Mouse (Mus musculus): ENCODE measurements at regions not wholly inside any gene's neighbourhood (a gene's known extent, or its start where the extent isn't known, plus 50 kb on each side); places are given as distances from the start of the nearest gene placed in this dataset.
A peak's percentile ranks its signal among the peaks of the same experiment; 100 is the strongest.

GRCm38 (mm10) chr1:10880026-10880727, 533.7 kb upstream of the A830018L16Rik start:
- intact Hi-C loops (cut with DNase I) = no loop called here
- H3K4me3 ChIP-seq = no peak overlapping the region
- H3K27ac ChIP-seq = no peak overlapping the region
- no peak for TF ChIP-seq CTCF (IDR thresholded peaks at IDR 0.05)
- no peak for DNase-seq (ENCODE audit: extremely low spot score in 1 of 2, low spot score in 2 of 2)

- TF ChIP-seq CTCF (IDR thresholded peaks at IDR 0.05) = no peak
- intact Hi-C loops (cut with DNase I) = no loop called here
- no peak for DNase-seq (ENCODE audit: extremely low spot score in 1 of 2, low spot score in 2 of 2)
- no peak overlapping the region for H3K27ac ChIP-seq
- H3K4me3 ChIP-seq = no peak overlapping the region
Measured at GRCm38 (mm10) chr1:10898806-10899205, 515.1 kb upstream of the A830018L16Rik start.

DNA sequence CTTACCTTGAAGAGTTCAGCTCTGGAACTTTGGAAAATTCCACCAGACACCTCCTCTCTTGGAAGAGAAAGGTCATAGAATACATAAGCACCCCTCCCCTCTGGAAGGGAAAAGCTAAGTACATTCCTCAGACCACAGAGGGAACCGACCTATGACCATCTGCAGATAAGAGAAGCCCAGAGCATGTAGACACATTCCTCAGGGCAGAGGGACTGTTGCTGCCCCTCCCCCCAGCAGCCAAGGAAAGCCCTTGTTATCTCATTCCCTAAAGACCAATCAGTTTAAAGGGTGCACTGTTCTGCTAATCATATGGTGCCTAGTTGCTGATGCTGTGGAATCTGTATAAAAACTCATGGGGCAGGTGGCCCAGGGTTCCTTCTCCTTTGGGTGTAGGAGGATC, 511.2 kb upstream of the A830018L16Rik start:
- intact Hi-C loops (cut with DNase I) = no loop called here
- DNase-seq (ENCODE audit: extremely low spot score in 1 of 2, low spot score in 2 of 2) = no peak
- H3K4me3 ChIP-seq = no peak overlapping the region
- no peak for TF ChIP-seq CTCF (IDR thresholded peaks at IDR 0.05)
- H3K27ac ChIP-seq = no peak overlapping the region

- DNase-seq (ENCODE audit: extremely low spot score in 1 of 2, low spot score in 2 of 2) = no peak
- Histone ChIP-seq H3K4me3 (no peak overlapping the region), H3K27ac (no peak overlapping the region)
- TF ChIP-seq CTCF (IDR thresholded peaks at IDR 0.05) = no peak
- intact Hi-C loops (cut with DNase I) = no loop called here
Measured at GRCm38 (mm10) chr1:10919958-10920357, 493.9 kb upstream of the A830018L16Rik start.

- intact Hi-C loops (cut with DNase I) = no loop called here
- no peak for TF ChIP-seq CTCF (IDR thresholded peaks at IDR 0.05)
- no peak overlapping the region for H3K4me3 ChIP-seq
- DNase-seq (ENCODE audit: extremely low spot score in 1 of 2, low spot score in 2 of 2) = no peak
- H3K27ac ChIP-seq = no peak overlapping the region
Measured at GRCm38 (mm10) chr1:10932378-10933077, 481.4 kb upstream of the A830018L16Rik start.

DNA sequence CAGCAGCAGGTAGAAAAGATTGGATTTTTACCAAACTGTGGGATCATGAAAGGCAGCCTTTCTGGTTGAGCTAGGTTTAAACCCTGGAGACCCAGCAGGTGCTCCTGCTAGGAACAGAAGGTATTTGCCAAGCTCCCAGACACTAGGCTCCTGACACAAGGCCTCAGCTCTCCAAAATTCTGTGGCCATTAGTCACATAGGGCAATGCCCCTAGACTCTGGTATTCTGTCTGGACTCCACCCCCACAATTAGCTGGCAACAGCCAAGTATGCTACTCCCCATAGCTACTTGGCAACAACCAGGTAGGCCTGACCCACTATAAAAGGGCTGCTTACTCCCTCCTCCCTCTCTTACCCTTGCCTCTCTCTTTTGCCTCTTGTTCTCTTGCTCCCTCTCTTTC, 480.7 kb upstream of the A830018L16Rik start:
- intact Hi-C loops (cut with DNase I) = no loop called here
- TF ChIP-seq CTCF (IDR thresholded peaks at IDR 0.05) = no peak
- H3K4me3 ChIP-seq = no peak overlapping the region
- DNase-seq (ENCODE audit: extremely low spot score in 1 of 2, low spot score in 2 of 2) = no peak
- no peak overlapping the region for H3K27ac ChIP-seq

DNA sequence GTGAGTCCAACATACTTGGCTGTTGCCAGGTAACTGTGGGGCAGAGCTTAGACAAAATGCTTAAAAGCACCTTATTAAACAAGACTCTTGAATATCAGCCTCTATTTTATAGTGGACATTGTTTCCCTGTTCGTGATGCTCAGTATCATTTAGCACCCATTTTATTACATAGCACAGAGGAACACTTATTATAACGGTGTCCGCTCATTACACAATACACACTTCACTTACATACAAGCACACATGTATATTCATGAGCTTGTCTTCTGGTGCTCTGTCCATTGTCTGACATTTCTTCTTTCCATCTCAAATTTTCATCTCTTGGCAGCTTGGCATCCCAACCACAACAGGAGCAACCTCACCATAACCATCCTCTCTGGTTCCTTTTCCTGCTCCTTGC, 475.5 kb upstream of the A830018L16Rik start:
- TF ChIP-seq CTCF (IDR thresholded peaks at IDR 0.05) = no peak
- no peak overlapping the region for H3K4me3 ChIP-seq
- no peak overlapping the region for H3K27ac ChIP-seq
- intact Hi-C loops (cut with DNase I) = no loop called here
- no peak for DNase-seq (ENCODE audit: extremely low spot score in 1 of 2, low spot score in 2 of 2)

GRCm38 (mm10) chr1:10940326-10940725, 473.6 kb upstream of the A830018L16Rik start:
- TF ChIP-seq CTCF (IDR thresholded peaks at IDR 0.05) = no peak
- H3K27ac ChIP-seq = no peak overlapping the region
- no peak for DNase-seq (ENCODE audit: extremely low spot score in 1 of 2, low spot score in 2 of 2)
- intact Hi-C loops (cut with DNase I) = no loop called here
- no peak overlapping the region for H3K4me3 ChIP-seq

GRCm38 (mm10) chr1:10942979-10943378, 470.9 kb upstream of the A830018L16Rik start:
- H3K27ac ChIP-seq = no peak overlapping the region
- TF ChIP-seq CTCF (IDR thresholded peaks at IDR 0.05) = peak; percentile 16
- DNase-seq (ENCODE audit: extremely low spot score in 1 of 2, low spot score in 2 of 2) = no peak
- intact Hi-C loops (cut with DNase I) = no loop called here
- H3K4me3 ChIP-seq = no peak overlapping the region

Measured in left cerebral cortex, adult 2 months (tissue).